Mouse (Mus musculus): Measurements from ENCODE around the gene Pgpep1.

Gene Pgpep1

DNA sequence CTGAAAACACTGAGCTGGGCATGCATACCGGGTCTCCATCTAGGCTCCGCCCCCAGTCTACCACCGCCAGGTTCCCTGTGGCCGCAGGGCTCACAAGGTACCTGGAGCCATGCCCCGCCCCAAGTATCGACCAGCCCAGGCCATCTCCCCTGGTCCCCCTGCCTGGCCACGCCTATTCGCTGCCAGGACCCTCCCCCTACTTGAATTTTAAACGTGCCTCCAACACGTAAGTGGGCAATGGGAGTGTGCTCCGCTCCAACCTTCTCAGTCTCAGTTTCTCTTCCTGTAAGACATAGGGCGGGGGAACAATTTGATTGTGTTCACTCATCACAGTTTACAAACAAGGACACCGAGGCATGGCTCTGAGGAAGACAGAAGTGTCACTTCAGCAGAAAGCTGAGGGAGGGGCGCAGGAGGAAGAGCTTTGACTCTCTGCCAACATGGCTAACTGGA, at the start of gene Pgpep1:
TSS of gene Pgpep1 (minus strand) at position 116 of the 453 bp plus-strand sequence.
- DNase-seq, result no peak

GRCm38 (mm10) chr8:70709794-70710193, 49.6 kb upstream of the Pgpep1 start:
- DNase-seq, result peak; percentile 91

- peak; percentile 93 for DNase-seq
Observed at GRCm38 (mm10) chr8:70708281-70708680, 48.1 kb upstream of the Pgpep1 start.

DNA sequence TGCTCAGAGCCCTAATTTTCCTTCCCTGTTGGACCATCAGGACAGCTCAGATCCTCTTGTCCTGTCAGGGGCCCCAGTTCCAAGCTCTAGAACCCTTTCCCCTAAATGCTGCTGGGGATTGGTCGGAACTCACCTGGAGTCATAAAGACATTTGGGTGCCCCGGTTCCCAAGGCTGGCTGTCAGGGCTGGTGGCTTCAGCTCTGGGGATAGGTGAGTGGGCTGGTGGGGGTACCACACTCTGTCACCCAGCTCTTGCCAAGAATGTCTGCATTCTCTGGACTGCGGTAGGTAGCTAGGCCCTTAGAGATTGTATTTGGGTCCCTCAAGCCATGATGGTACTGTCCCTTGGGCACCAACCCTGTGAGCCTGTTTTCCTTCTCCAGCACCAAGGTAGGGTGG, 43.1 kb upstream of the Pgpep1 start, which contains the start of gene Iqcn:
TSS of gene Iqcn (plus strand) at position 171 of the 400 bp plus-strand sequence.
- peak; percentile 95 for DNase-seq

DNA sequence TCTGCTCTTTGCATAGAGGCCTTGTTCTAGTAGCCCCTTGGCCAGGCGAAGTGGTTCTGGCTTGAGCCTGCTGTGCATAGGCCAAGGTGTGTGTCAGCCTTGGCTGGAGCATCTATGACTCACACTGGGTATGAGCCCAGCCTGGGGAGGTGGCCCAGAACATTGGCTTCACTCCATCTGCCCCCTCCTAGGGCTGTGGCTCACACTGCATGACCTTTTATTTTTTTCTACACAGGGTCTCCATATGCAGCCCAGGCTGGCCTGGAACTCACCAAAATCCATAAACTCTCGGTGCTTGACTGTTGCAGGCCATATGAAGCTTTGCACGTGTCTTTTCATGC, 42.6 kb upstream of the Pgpep1 start:
- peak; percentile 99 for DNase-seq

DNA sequence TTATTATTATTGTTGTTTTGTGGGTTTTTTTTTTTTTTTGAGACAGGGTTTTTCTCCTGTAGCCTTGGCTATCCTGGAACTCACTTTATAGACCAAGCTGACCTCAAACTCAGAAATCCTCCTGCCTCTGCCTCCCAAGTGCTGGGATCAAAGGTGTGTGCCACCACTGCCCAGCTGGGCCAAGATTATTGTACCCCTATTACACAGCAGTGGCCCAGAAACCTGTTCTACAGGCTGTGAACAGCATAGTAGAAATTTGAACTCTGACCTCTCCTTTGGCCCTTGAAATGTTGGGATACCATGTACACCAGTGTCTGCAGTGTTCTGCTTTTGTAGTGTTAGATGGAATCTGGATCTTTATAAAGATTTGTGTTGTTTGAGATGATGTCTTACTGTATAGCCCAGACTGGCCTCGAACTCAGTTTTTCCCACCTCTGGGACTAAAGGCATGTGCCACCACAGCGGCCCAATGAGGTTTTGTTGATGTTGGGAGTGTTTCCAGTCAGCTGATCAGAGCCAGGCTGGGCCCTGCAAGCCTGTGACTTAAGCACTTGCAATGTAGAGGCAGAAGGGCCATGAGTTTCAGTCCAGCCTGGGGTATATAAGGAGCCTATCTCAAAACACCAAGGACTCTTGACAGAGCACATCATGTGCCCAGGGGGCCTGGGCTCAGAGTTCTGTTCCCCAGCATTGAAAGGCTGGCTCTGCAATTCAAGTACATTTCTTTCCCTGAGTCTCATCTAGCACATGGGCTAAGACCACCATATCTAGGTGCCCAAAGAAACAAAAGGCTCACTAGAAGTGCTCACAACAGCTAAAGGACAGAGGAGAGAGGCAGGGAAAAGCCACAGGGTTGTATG, 42.0 kb upstream of the Pgpep1 start:
- peak; percentile 95 for DNase-seq

DNA sequence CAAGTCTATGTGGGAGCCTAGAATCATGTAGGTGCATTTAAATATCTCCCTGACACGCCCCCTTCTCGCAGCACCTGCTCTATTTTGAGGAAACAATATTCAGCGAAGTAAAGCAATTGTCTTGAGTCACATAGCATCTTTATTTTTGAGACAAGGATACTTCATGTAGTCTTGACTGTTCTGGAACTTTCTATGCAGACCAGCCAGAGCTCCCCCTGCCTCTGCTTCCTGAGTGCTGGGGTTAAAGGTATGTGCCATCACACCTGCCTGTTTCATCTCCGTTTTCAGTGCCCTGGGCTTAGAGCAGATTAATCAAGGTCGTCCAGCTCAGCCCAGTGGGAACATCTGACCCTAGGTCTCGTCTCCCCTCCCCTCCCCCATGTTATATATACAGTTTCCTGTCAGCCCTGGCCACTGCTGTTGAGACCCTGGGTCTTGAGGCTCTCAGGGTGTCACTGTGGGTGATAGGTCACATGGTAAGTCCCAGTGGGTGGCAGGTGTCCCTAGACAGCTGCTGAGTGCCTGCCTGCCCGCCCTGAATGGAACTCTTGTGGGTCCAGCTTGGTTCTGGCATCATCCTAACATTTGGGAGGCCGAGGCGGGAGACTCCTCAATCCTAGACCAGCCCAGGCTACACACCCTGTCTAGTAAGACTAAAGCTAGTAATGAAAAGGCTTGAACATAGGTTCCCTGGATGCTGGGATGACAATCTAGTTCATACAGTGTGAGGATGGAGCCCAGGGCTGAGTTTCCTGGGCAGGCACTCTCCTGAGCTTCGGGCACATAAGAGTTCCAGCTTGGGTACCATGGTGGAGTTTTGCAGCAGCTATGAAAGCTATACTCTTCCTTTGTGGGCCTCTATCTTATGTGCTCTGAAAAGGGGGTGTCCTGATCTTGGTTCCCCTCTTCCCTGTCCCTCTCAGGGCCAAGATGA, 41.1 kb upstream of the Pgpep1 start:
- peak; percentile 96 for DNase-seq

DNA sequence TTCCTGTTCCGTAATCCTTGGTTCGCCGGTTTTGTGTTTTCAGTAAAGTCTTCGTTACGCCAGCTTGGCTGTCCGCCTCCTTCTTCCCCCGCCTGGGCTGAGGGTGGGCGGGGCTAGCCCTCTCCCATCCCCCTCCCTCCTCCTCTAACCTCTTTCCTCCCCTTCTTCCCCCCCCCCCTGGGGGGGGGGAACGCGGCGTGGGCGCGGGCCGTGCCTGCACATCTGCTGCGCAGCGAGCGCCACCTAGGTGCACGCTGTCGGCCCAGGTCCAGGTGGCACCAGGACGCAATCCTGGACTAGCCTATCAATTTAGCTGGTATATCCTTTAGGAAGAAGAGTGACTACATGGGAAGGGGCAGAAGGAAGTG, 40.4 kb upstream of the Pgpep1 start:
- peak; percentile 99 for DNase-seq

DNA sequence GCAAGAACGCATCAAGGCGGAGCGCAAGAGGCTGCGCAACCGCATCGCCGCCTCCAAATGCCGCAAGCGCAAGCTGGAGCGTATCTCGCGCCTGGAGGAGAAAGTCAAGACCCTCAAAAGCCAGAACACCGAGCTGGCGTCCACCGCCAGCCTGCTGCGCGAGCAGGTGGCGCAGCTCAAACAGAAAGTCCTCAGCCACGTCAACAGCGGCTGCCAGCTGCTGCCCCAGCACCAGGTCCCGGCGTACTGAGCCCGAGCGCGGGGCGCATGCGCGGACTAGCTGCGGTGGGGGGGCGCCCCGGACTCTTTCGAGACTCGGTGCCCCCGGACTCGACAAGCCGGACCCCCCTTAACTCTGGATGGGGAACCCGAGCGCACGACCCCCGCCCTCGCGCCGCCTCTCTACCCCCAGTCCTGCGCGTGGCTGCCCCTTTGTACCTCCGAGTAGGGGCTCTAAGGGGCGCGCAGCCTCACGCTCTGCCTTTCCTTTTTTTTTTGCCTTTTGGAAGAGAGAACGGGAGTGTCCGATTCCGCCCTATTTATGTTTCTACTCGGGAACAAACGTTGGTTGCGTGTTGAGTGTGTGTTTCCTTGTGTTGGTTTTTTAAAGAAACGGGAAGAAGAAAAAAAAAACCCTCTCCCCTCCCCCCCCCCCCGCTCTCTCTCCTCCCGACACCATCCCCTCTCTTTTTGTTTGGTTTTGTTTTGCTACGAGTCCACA, 39.8 kb upstream of the Pgpep1 start:
- peak; percentile 99 for DNase-seq

GRCm38 (mm10) chr8:70699116-70699833, 39.1 kb upstream of the Pgpep1 start:
- no peak for DNase-seq

DNA sequence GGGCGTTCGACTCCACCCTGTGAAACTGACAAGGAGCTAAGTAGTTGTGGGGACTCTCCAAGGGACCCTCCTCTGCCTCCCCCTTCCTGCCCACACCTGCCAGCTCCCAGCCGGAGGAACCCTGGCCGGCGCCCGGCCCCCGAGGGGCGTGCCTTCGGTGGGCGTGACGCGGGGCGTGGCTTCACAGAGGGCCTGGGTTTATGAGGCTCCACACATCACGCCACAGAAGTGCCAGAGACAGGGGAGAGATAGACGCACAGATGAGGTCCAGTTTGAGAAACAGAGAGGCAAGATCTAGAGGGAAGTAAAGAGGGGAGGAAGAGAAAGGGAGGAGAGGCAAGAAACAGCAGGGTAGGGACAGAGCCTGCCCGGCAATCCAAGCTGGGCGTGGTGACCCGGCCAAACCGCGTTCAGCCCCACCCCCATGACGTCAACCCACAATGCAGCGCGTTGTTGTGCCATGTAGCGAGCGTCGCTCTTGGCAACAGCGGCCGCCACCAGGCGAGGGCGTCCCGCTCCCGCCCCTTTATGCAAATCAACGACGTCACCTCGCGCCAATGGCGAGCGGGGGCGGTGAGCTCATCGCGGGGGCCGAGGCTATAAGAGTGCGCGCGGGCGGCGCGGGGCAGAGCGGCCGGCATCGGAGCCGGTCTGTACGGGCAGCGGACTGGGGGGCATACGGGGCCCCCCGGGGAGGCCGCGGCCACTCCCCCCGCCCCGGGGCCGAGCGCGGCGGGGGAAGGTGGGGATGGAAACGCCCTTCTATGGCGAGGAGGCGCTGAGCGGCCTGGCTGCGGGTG, 38.3 kb upstream of the Pgpep1 start, which contains the start of gene Jund:
TSS of gene Jund (plus strand) at position 640 of the 800 bp plus-strand sequence.
- peak; percentile 100 for DNase-seq

DNA sequence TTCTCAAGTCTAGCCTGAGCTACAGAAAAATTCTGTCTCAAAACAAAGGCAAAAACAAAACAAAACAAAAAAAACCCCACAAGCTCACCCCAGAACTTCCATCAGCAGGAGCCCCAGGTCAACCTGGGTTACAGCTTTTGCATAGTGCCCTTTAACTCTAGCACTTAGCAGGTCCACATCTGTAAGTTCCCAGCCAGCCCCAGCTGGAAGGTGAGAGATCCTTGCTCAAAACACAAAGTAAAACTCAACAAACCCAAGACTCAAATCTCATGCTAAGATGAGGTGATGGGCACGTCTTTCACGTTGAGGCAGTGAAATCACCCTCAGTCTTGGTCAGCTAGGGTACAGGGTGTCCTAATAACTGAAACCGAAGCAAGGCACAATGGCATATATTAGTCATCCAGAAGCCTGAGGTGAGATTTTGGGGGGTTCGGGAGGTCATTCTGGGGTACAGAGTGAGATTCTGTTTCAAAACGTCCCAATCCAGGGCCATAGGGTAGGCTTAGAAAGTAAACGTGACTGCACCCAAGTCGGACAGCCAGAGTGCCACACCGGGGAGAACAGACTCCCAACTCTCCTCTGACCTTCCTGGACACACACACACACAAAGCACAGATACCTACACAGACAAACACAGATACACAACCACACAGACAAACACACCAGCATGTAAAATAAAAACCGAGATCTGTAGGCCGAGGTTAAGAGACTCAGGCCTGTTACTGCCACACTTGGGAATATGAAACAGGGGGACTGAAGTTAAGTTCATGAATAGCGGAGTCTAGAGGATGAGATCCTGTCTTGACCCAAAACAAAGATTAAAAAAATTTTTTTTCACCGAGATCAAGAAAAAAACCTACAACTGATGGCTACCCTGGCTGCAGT, 37.4 kb upstream of the Pgpep1 start:
- peak; percentile 96 for DNase-seq

- no peak for DNase-seq
Observed at GRCm38 (mm10) chr8:70696946-70697345, 36.8 kb upstream of the Pgpep1 start.

GRCm38 (mm10) chr8:70696019-70696885, 36.1 kb upstream of the Pgpep1 start:
- peak; percentile 98 for DNase-seq

GRCm38 (mm10) chr8:70695318-70696018, 35.3 kb upstream of the Pgpep1 start:
- peak; percentile 96 for DNase-seq

GRCm38 (mm10) chr8:70693636-70694035, 33.4 kb upstream of the Pgpep1 start:
- DNase-seq, result no peak

GRCm38 (mm10) chr8:70691727-70692231, 31.6 kb upstream of the Pgpep1 start:
- no peak for DNase-seq

- no peak for DNase-seq
Observed at GRCm38 (mm10) chr8:70691230-70691629, 31.0 kb upstream of the Pgpep1 start.

All from heart, adult 11 months (tissue).